Mouse (Mus musculus): ENCODE measurements around the gene Ctnnd2.

The Ctnnd2 gene

DNA sequence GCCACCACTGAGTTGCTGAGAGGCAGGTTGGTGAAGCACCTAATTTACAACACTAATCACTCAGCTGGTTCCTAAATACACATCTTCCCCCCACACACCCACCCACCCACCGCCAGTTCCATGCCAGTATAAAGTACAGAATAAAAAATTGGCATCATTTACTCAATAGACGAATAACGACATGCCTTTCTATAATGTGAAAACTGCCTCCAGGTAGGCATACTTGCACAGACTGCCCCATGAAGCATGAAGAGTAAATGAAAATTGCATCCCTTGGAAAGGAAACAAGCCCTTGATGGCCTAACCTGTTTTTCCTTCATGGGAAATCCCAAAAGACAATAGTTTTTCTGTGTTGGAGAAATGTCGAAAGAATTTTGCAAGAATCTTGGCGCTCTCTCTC lies 212.0 kb downstream of the Ctnnd2 start:
- DNase-seq (ENCODE audit: low read depth, low spot score) = no peak

DNA sequence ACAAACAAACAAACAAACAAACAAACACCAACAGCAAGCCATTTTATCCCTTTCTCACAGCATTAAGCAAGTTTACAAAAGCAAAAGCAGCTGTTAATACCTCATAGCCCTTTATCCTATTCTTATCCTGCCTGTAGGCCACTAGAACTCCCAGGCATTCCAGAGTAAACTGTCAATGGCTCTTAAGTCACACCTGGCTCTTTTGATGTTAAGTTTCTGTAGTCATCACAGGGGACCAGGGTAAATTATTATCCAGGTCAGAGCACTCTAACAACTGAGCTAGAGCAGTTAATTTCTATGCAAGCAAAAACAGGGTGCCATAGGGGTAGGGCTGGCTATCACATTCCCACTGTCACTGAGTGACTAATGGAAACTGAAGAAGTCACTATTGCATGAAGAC lies 214.1 kb downstream of the Ctnnd2 start:
- DNase-seq (ENCODE audit: low read depth, low spot score) = no peak

DNA sequence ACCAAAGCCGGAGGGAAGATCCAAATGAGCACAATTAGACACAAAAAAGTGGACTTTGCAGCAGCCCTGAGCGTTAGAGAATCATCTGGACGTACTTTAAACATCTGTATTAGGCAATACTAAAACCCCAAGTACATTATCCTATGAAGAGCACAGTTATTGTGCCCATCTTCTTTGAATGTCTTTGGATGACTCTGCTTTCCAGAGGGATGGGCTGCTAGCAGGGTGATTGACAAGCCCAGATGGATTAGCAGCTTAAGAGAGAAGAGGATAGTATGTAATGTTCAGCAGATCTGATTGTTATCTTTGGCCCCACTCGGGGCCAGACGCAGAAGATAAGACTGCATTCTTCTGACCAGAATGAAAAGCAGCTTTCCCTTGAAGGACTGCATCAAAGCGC lies 214.9 kb downstream of the Ctnnd2 start:
- DNase-seq (ENCODE audit: low read depth, low spot score) = no peak

DNA sequence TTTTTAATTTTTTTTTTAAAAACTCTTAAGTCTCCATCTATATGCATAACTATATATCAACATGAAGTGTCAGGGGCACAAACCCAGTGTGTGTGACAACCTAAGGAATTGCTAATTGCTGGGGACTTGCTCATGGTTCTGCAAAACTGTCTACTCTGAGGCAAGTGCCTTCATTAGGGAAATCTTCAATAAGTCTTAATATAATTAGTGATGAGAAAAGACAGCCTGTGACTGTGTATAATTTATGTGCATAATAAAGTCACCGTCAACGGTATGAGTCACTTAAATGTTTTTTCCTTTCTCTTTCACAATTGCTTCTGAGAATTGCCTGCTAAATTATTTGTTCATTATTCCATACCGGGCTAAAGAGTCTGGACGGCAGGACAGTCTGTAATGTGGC lies 228.7 kb downstream of the Ctnnd2 start:
- DNase-seq (ENCODE audit: low read depth, low spot score) = no peak

DNA sequence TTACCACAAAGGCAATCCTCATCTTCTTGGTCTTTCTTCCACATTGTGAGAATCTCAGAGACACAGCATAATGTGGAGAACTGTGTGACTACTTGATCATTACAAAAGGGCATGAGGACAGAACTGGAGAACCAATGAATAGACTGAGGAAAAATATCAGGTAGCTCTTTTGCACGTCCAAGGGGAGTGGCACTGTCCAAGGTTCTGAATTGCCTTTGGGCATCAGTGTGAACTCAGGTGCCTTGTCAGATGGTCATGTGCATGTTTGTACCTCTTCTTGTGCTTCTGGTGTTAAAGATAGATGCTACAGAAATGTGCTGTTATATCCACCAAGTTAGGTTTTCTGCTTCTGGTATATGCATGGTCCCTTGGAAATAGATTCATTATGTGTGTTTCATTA lies 233.9 kb downstream of the Ctnnd2 start:
- DNase-seq (ENCODE audit: low read depth, low spot score) = no peak

DNA sequence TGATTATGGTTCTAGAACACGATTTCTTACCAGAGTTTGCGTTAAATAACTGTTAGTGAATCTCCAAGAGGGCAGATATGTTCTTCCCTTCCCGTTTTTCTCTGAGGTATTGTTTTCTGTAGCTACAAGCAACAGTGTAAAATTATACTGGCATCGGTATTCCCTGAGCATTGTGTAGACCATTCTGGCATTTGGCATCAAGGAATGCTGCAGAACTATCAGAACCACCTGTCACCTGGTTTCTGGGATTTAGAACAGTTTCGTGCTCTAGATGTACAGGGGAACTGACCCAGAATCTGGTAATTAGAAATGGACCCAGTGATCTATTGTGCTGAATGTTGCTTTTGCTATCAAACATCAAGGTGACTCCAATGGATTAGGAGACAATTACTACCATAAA lies 250.8 kb downstream of the Ctnnd2 start:
- no peak for DNase-seq (ENCODE audit: low read depth, low spot score)

DNA sequence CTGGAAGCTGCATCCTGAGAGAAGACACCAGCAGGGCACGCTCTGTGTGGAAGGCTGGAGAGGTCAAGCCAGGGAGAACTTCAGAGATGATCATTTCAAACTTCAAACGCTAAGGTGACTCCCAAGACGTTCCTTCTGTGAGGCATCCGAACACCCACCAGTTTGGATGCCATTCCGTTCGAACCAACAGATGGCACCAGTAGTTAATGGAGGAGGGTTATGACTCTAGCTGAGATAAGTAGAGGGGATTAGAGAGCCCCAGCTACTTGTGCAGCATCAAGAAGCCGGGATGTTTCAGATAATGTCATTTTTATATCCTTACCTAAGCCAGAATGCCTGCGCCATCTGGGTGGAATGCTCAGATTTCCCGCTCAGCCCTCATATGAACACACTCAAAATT lies 251.9 kb downstream of the Ctnnd2 start:
- DNase-seq (ENCODE audit: low read depth, low spot score) = peak; percentile 46

DNA sequence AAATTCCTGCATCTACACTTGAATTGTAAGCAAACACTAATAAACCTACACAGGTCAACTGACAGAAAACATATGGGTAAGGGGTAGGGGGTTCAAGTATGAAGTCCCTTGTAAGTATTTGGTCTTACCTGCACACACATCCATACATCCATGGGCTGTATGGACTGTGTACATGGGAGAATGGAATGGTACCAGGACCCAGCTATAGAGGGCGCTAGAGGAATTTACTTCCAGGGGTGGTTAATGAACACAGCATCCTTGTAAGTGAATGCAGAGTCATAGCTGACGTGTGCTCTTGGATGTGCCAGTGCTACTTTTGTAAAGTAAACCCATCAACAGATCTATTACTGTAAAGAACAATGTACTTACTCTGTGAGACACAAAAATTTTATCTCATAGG lies 254.9 kb downstream of the Ctnnd2 start:
- DNase-seq (ENCODE audit: low read depth, low spot score) = no peak

DNA sequence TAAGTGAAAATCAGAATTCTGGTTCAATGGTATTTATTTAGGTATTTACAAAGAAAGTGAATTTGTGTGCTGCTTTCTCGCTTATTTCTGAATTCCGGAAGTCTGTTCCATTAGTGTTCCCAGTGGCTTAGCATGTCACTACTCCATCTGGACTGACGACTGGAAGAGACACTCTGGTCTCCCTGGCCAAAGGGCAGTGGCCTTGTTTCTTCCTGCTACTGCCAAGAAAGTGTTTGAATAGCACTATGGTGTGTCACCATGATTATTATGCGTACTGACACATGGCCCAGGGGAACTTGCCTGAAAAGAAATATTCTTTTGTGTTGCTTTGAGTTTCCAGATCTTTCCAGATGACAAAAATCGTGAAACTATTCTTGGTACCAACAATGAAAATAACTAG lies 266.7 kb downstream of the Ctnnd2 start:
- no peak for DNase-seq (ENCODE audit: low read depth, low spot score)

DNA sequence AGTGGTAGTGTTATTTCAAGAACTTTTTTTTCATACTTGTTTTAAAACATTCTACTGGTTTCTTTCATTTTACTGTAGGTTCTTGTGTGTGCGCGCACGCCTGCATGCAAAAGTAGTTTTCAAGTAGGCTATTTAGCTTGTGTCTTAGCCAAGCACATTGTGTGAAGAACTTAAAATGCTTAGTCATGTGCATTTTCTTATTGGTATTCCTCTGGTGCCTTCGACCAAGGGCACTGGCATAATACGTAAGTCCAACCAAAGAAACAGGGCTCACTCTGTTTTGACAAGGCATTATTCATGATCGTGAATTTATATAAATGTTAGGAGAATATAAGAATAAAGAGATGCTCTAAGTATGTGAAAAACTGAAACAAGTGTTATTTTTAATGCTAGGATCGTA lies 278.4 kb downstream of the Ctnnd2 start:
- DNase-seq (ENCODE audit: low read depth, low spot score) = no peak

DNA sequence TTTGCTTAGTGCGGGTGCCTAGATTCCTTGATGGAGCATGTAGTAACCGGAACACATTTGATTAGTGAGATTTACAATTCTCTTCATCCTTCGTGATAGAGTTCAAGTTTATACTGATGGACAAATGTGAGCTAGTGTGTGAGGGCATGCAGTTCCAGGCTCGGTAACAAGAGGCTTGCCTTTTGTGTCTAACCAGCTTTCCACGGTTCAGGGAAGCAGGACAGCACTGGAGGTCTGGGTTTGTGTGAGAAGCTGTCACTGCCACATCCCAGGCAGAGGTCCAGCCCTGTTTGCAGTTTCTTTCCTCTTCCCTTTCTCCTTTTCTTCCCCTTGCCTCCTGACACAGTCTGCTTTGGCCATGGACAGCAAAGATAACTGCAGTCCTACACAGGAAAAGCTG lies 279.5 kb downstream of the Ctnnd2 start:
- no peak for DNase-seq (ENCODE audit: low read depth, low spot score)

DNA sequence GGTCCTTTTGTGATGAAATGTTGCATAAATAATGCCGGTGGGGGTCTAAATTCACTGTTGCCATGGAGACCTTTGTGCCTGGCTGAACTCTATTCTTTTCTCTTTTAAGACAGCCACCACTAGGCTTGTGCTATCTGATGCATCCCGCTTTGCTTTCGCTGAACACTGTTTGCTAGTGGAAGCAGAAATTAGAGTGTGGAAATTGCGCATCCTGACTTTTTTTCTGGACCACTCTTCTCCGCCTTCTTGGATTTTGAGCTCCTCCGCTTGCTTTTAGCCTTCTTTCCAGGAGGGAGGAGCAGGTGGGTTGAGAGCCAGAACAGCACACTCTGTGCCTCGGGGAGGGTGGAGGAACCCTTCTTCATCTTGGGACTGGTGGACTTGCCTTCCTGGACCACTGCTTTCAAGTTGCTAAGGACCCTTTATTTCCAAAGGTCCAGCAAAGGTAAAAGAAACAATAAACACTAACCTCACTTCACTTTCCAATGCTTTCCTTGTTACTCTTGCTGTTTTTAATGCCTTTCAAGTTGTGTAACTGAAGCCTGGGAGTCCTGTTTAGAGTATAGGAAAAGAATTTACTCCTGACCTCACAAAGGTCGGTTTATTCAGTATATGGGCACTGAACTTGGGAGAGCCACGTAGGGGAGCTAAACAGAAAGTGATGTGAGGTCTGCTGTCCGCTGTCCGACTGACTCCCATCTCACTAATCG lies 285.3 kb downstream of the Ctnnd2 start:
- DNase-seq (ENCODE audit: low read depth, low spot score) = no peak

DNA sequence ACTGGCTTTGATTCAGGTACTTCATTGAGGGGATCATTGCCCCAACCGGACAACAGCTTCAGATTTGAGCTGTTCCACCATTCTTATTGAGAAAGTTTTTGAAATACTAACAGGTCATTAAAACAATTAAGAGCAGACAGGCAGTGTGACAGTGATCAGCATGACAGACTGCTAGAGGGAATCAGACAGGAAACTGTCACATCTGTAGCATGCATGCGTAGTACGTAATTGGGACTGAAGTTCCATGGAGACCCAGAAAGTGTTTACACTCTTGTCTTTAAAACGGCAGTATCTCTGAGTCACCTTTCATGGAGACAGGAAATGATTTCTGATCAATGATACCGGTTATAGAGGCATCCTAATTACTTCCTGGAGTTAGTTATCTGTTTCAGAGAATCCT lies 286.3 kb downstream of the Ctnnd2 start:
- no peak for DNase-seq (ENCODE audit: low read depth, low spot score)

DNA sequence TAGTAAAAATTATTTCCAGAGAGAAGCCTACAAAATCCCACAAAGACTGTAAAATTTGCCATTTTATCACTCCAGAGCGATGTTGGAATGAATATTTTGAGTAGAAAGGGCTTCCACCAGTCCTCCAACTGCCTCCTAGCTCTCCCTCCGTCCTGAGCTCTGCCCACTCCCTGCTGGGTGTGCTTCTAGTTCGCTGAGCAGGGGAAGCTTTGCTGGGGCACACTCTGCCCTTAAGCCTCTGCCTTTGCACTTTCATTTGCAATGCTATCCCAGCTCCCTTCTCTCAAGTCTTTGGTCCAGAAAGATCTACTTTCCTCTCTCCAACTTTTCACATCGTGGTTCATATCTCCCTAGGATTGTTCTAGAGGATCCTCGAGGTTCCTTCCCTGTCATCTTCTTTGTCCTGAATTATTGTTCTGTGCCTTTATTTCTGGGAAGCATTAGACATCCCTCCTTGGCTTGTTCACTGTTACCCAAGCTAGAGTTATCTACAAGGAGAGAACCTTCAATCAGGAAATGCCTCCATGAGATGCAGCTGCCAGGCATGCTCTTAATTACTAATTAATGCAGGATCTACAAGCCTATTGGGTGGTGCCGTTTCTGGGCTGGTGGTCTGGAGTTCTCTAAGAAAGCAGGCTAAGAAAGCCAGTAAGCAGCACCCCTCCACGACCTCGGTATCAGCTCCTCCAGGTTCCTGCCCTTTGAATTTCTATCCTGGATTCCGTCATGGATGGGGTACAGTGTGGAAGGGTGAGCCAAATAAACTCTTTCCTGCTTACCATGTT lies 288.1 kb downstream of the Ctnnd2 start:
- no peak for DNase-seq (ENCODE audit: low read depth, low spot score)

DNA sequence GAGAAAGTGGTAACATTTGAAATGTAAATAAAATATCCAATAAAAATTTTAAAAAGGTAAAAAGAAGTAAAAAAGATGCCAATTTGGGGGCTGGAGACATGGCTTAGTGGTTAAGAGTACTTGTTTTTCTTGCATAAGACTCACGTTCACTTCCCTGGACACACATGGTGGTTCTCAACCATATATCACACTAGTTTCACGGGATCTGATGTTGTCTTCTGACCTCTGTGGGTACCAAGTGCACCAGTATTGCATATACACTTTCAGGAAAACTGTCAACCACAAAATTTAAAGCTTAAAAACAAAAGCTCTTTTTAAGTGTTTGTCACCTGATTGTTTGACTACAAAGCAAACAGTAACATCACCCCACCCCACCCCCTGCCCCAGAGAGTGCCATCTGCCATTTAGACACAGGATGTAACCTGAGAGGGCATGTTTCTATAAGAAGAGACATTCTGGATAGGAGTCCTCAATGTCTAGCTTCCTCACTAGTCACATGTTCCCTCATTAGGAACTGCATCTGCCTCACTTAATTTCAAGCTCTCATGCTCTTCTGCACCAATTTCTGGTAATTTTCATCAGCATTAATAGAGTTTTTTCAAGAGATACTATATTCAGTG lies 290.5 kb downstream of the Ctnnd2 start:
- DNase-seq (ENCODE audit: low read depth, low spot score) = no peak

DNA sequence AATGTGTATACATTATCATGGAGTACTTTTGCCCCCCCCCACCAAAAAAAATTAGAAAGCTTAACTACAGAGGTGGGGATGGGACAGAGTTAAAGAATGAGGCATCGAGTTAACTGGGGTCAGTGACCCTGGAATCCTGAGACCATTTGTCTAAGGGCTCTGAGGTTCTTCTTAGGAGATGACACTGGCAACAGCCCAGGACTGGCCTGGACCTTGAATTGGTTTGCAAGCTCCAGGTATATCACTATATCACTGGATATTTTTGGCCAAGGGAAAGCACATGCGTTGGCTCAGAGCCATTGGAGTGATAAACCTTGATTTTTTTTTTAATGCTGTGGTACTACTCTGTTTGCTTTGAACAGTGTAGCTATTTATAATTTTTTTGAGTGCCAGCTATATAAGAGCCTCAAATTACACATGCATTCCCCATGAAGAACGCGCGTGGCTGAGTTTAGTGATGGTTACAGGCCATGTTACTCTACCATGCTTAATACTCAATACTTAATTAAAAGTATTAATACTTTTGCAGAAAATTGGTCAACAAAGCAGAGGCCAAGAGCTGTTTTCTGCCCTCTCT lies 291.2 kb downstream of the Ctnnd2 start:
- DNase-seq (ENCODE audit: low read depth, low spot score) = no peak

DNA sequence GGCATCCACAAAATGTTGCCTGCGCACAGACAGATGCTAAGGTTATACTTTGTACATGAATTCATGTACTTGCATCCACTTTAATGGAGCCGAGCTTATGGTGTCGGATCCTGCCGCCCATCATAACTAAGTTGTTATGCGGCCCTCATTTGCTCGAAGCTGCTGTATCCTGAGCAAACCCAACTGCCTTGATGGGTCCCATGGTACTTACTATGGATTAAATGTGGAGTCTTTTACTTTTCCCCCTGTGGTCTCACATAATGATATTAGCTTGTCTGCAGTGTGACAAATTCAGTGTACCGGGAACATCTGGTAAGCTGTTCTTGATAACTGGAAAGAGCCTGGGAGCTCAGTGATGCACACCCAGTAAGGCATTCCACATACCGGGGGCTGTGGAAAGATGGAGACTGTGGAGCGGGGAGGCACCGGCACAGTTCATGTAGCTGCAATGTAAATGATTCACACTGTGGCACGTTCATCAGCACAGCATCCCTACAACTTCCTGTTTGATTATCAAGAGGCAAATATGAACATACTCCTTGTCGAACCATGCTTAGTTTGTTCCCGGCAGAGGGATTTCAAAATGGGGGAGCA lies 294.7 kb downstream of the Ctnnd2 start:
- no peak for DNase-seq (ENCODE audit: low read depth, low spot score)

DNA sequence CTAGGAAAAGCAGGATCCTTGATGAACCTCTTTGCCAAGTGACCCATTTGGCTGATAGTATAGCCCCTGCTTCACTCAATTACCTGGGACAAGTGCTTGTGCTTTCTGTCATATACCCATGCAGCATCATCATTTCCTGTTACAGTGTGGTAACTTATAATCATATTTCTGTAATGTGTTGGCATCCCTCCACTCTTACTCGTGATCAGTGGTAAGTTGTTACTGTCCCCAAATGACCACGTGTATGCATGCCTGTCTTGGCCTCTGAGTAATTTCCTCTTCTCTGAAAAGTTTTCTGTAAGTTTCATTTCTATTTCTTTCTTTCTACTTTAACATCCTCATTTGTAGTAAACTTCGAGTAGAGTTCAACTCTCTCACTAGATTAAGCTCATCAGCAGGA lies 296.4 kb downstream of the Ctnnd2 start:
- no peak for DNase-seq (ENCODE audit: low read depth, low spot score)

DNA sequence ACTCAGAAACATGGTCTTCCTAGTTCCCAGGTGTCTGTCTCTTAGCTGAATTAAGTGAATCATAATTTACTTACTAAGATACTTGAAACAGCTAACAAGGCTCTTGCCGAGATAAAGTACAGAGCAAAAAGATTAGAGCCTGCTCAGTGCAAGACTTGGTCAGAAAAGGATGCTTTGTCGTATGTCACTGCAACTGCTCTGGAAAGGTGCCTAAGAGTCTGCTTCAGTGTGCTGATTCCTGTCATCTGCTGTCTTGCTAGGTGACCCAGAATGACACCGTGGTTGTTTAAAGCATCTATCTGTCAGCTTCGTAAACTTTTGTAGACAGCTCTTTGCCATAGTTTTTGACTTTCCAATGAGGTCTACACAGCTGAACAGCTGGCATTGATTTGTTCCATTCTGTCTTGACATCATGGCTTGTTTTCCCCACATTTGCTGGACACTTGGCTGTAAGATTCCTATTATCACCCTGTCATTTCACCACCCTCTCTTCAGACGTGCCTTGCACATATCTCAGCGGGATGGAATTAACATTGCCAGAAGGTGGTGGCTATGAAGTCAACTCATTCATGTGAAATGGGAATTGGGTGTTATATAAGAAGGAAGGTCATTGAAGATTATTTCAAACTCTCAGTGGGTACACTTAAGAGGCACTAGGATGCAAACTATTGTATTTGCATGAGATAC lies 299.0 kb downstream of the Ctnnd2 start:
- no peak for DNase-seq (ENCODE audit: low read depth, low spot score)

DNA sequence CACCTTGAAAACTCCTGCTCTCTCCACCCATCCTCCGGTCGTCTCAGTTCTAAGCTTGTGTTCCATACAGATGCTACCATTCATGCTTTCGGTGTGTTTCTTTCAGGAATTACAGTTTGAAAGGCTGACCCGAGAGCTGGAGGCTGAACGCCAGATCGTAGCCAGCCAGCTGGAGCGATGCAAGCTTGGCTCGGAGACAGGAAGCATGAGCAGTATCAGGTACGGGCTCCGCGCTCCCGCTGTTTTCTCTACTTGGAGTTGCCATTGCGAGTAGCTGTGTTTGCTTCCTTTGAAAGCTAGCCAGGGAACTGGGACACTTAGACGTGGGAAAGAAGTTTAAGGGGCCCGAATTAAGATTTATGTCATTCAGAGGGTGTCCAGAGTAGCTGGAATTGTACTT lies 308.3 kb downstream of the Ctnnd2 start:
- no peak for DNase-seq (ENCODE audit: low read depth, low spot score)

DNA sequence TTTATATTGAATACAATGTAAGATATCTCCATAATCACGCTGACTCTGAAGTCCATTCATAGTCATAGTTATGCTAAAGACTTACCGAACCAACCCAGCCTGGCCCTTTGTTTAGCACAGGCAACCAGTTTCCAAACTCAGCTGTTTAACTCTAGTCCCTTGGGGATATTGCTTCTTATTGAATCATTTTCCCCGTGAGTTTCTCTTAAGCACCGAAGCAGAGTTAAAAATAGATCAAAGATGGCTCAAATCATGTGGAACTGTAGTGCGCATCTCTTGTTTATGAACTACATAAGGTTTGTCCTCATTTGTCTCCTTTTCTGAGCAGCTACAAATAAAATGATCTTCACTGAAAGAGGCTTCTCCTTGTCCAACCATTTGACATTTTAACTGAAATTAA lies 334.1 kb downstream of the Ctnnd2 start:
- DNase-seq (ENCODE audit: low read depth, low spot score) = no peak

DNA sequence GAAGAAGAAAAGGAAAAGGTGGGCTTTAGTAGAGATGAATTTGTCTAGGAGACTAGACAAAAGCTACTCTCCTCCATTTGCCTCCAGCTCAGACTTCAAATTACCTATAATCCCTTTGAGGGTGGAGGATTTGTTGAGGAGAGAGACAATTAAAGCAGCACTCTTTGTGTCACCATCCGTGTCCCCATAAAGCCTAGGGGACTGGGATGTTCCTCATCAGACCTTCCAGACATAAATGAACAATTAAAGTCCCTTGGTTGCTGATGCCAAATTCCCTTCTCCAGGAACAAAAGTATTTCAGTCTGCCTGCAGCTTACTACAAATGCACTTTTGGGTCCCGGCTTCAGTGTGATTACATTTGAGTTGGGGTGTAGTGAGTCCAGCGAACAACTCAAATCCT lies 340.1 kb downstream of the Ctnnd2 start:
- no peak for DNase-seq (ENCODE audit: low read depth, low spot score)

Data from retina, postnatal 7 days (tissue).